Mouse (Mus musculus): ENCODE data around the gene Pomt1. TPM values are rescaled to one million over a fixed set of nuclear protein-coding genes. Genes with fewer than 3 reads are reported as not detected.
A peak's percentile ranks its signal among the peaks of the same experiment; 100 is the strongest.

Gene Pomt1
- polyA plus RNA-seq, 2 experiments: 9.6 to 10.1 TPM

DNA sequence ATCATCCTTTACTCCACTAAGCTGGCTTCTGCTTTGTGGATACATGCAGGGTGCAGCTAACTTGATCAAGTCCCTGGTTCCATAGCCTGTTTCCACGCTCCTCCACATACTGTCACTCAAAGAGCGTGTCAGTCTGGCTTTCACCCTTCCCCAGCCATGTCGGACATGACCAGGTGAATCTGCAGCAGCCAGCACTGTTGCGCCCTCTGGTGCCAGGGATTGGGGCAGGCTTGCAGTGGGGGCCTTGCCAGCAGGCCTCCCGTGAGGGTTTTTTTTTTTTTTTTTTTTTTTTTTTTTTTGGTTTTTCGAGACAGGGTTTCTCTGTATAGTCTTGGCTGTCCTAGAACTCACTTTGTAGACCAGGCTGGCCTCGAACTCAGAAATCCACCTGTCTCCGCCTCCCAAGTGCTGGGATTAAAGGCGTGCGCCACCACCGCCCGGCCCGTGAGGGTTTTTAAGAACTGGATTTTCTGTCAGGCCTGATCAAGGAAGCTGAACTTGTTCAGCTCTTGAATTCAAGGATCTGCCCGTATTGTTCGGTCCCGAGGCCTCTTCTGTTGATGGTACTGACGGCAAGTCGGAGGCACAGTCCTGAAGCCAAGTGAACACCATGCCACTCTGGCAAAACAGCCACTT is 44.4 kb upstream of the Pomt1 start:
- ATAC-seq (ENCODE audit: insufficient read depth): 0 out of 2 replicates have a peak, but pooled peaks have one; percentile 28
- H3K36me3 ChIP-seq (replicated peaks; ENCODE audit: control insufficient read depth, insufficient read depth, low read depth): peaks cover 27% of the 10 kb centered on the region

DNA sequence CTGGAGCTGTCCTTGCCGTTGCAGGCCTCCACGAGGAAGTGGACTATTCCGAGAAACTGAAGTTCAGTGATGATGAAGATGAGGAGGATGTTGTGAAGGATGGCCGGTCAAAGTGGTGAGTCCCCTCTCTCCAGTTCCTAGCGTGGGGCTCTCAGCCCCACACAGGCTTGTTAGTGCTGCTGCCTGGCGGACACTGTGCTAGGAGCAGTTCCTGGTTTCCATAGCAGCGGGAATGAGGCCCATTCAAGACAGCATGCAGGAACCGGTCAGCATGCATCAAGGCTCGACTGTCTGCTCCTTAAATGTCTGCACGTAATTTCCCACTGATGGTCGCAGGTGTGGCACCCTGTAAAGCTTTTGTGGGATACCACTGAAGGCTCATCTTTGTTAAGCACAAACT is 37.4 kb upstream of the Pomt1 start:
- Histone ChIP-seq H3K27me3 (ENCODE audit: control insufficient read depth, insufficient read depth, low read length) (no peaks in the 10 kb centered on the region), H3K4me2 (ENCODE audit: low read depth) (no peak overlapping the region), H3K4me1 (replicated peaks; ENCODE audit: control insufficient read depth in 2 of 2, insufficient read depth in 2 of 2, low read length in 1 of 2) (no peaks in the 10 kb centered on the region), H3K36me3 (replicated peaks; ENCODE audit: control insufficient read depth, insufficient read depth, low read depth) (peaks cover 51% of the 10 kb centered on the region), H3K27ac (no peak overlapping the region), H3K4me3 (ENCODE audit: insufficient read depth in 1 of 2, low read depth in 2 of 2, low read length in 2 of 2) (no peak overlapping the region), H3K9me3 (ENCODE audit: control insufficient read depth, low read length) (no peaks in the 10 kb centered on the region), H3K9ac (replicated peaks) (no peak overlapping the region)
- DNase-seq (ENCODE audit: low read depth in 3 of 3, low spot score in 3 of 3): no peak
- WGBS (ENCODE audit: insufficient replicate concordance): 81% methylated on average over 11 of the region's 11 CpGs
- ATAC-seq (ENCODE audit: insufficient read depth): no peak
- TF ChIP-seq CTCF (IDR thresholded peaks at IDR 0.05; ENCODE audit: low read depth): no peak
- no peak for TF ChIP-seq EP300 (IDR thresholded peaks at IDR 0.05; ENCODE audit: low read depth)

More for the DNA sequence above, 44.4 kb upstream of the Pomt1 start:
- WGBS (ENCODE audit: insufficient replicate concordance): 81% methylated on average over 16 of the region's 18 CpGs
- H3K4me2 ChIP-seq (ENCODE audit: low read depth): no peak overlapping the region
- H3K4me3 ChIP-seq (ENCODE audit: insufficient read depth in 1 of 2, low read depth in 2 of 2, low read length in 2 of 2): no peak overlapping the region
- TF ChIP-seq CTCF (IDR thresholded peaks at IDR 0.05; ENCODE audit: low read depth) (peak; percentile 83), EP300 (IDR thresholded peaks at IDR 0.05; ENCODE audit: low read depth) (no peak)
- peak in 1 of 3 experiments; percentile 29 for DNase-seq (ENCODE audit: low read depth in 3 of 3, low spot score in 3 of 3)
- H3K4me1 ChIP-seq (replicated peaks; ENCODE audit: control insufficient read depth in 2 of 2, insufficient read depth in 2 of 2, low read length in 1 of 2): no peaks in the 10 kb centered on the region
- H3K9me3 ChIP-seq (ENCODE audit: control insufficient read depth, low read length): no peaks in the 10 kb centered on the region
- no peaks in the 10 kb centered on the region for H3K27me3 ChIP-seq (ENCODE audit: control insufficient read depth, insufficient read depth, low read length)
- H3K9ac ChIP-seq (replicated peaks): no peak overlapping the region
- H3K27ac ChIP-seq: no peak overlapping the region

DNA sequence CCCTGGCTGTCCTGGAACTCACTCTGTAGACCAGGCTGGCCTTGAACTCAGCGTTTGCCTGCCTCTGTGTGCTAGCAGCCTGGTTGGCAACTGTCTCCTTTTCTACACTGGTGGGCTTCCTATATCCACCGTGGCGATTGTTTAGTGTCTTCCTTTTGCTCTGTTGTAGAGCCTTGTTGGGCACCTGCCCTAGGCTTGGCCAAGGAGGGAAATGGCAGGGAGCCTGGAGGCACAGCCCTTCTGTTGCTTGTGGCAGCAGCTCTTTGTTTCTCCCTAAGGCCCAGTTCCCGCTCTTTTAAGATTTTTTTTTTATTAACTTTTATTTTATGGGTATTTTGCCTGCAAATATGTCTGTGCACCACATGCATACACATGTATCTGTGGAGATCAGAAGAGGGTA is 36.4 kb upstream of the Pomt1 start:
- ATAC-seq (ENCODE audit: insufficient read depth): no peak
- peaks cover 50% of the 10 kb centered on the region for H3K36me3 ChIP-seq (replicated peaks; ENCODE audit: control insufficient read depth, insufficient read depth, low read depth)
- 90% methylated on average over 4 of the region's 4 CpGs for WGBS (ENCODE audit: insufficient replicate concordance)

DNA sequence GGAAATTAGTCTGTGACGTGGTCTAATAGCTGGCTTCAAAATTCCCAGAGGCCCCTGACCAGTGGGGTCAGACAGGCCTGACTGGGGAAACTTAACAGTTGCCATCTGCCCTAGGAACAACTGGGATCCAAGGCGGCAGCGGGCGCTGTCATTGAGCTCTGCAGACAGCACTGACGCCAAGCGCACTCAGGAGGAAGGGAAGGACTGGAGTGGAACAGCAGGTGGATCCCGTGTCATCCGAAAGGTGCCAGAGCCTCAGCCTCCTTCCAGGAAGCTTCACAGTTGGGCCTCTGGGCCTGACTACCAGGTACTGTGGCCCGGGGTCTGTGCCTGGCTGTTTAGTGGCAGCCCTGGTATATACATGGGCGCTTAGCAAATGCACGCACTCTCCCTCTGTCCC is 35.7 kb upstream of the Pomt1 start:
- Histone ChIP-seq H3K27me3 (ENCODE audit: control insufficient read depth, insufficient read depth, low read length) (no peaks in the 10 kb centered on the region), H3K36me3 (replicated peaks; ENCODE audit: control insufficient read depth, insufficient read depth, low read depth) (peaks cover 53% of the 10 kb centered on the region), H3K27ac (no peak overlapping the region), H3K9me3 (ENCODE audit: control insufficient read depth, low read length) (no peaks in the 10 kb centered on the region), H3K4me3 (ENCODE audit: insufficient read depth in 1 of 2, low read depth in 2 of 2, low read length in 2 of 2) (no peak overlapping the region), H3K9ac (replicated peaks) (no peak overlapping the region), H3K4me1 (replicated peaks; ENCODE audit: control insufficient read depth in 2 of 2, insufficient read depth in 2 of 2, low read length in 1 of 2) (no peaks in the 10 kb centered on the region), H3K4me2 (ENCODE audit: low read depth) (no peak overlapping the region)
- TF ChIP-seq CTCF (IDR thresholded peaks at IDR 0.05; ENCODE audit: low read depth): no peak
- no peak for TF ChIP-seq EP300 (IDR thresholded peaks at IDR 0.05; ENCODE audit: low read depth)
- ATAC-seq (ENCODE audit: insufficient read depth) (no peak), DNase-seq (ENCODE audit: low read depth in 3 of 3, low spot score in 3 of 3) (no peak)
- WGBS (ENCODE audit: insufficient replicate concordance): 94% methylated on average over 11 of the region's 11 CpGs

More for the DNA sequence above, 36.4 kb upstream of the Pomt1 start:
- Histone ChIP-seq H3K9ac (replicated peaks) (no peak overlapping the region), H3K27me3 (ENCODE audit: control insufficient read depth, insufficient read depth, low read length) (no peaks in the 10 kb centered on the region), H3K4me2 (ENCODE audit: low read depth) (no peak overlapping the region), H3K27ac (no peak overlapping the region), H3K9me3 (ENCODE audit: control insufficient read depth, low read length) (no peaks in the 10 kb centered on the region), H3K4me3 (ENCODE audit: insufficient read depth in 1 of 2, low read depth in 2 of 2, low read length in 2 of 2) (no peak overlapping the region), H3K4me1 (replicated peaks; ENCODE audit: control insufficient read depth in 2 of 2, insufficient read depth in 2 of 2, low read length in 1 of 2) (no peaks in the 10 kb centered on the region)
- DNase-seq (ENCODE audit: low read depth in 3 of 3, low spot score in 3 of 3): no peak
- TF ChIP-seq CTCF (IDR thresholded peaks at IDR 0.05; ENCODE audit: low read depth) (no peak), EP300 (IDR thresholded peaks at IDR 0.05; ENCODE audit: low read depth) (no peak)

DNA sequence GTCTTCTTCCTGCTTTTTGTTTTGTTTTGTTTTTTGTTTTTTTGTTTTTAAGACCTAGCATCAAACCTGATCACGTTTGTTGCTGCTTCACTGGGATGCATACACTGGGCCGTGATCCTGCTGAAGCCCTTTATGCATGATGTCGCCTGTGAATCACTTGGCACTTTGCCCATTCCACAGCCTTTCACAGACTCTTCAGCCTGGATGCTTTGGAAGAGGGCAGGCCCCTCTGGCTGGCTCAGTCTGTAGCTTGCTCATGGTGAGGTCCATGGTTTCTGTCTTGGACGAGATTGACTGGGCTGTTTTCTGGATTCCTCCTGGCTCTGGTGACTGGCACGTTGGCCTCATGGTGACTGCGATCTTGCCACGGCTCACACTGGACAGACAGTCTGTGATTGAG is 34.9 kb upstream of the Pomt1 start:
- H3K9me3 ChIP-seq (ENCODE audit: control insufficient read depth, low read length): no peaks in the 10 kb centered on the region
- no peak for DNase-seq (ENCODE audit: low read depth in 3 of 3, low spot score in 3 of 3)
- WGBS (ENCODE audit: insufficient replicate concordance): 85% methylated on average over 7 of the region's 7 CpGs
- no peak for ATAC-seq (ENCODE audit: insufficient read depth)
- H3K27me3 ChIP-seq (ENCODE audit: control insufficient read depth, insufficient read depth, low read length): no peaks in the 10 kb centered on the region
- no peak overlapping the region for H3K4me3 ChIP-seq (ENCODE audit: insufficient read depth in 1 of 2, low read depth in 2 of 2, low read length in 2 of 2)
- H3K9ac ChIP-seq (replicated peaks): no peak overlapping the region
- H3K4me1 ChIP-seq (replicated peaks; ENCODE audit: control insufficient read depth in 2 of 2, insufficient read depth in 2 of 2, low read length in 1 of 2): no peaks in the 10 kb centered on the region
- H3K36me3 ChIP-seq (replicated peaks; ENCODE audit: control insufficient read depth, insufficient read depth, low read depth): peaks cover 58% of the 10 kb centered on the region
- TF ChIP-seq EP300 (IDR thresholded peaks at IDR 0.05; ENCODE audit: low read depth) (no peak), CTCF (IDR thresholded peaks at IDR 0.05; ENCODE audit: low read depth) (no peak)
- H3K27ac ChIP-seq: no peak overlapping the region
- no peak overlapping the region for H3K4me2 ChIP-seq (ENCODE audit: low read depth)
